Mouse (Mus musculus): ENCODE measurements around the gene Rpl11. TPM values are rescaled to one million over a fixed set of nuclear protein-coding genes. Genes with fewer than 3 reads are reported as not detected.

Gene Rpl11
- 953 TPM in 2 replicates for polyA plus RNA-seq (2012; rRNA removed)

DNA sequence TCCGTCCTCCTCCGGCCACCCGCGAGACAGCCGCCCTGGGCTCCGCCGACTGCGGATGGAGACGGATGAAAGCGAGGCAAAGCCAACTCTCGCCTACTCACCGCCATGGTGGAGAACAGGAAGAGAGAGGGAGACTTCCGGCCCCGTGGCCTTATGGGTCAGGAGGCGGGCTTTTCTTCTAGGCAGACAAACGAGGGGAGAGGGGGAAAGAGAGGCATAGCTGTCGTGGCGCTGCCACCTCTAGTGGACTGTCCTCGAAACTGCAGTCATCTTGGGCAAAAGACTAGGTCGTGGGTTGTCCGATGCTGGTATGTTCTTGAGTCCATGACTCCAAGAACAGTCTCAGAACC is at the start of gene Rpl11:
Gene Rpl11, minus strand, starts transcription at position 182 of the 350 bp plus-strand sequence.

GRCm38 (mm10) chr4:136021549-136022047 is 31.6 kb downstream of the Rpl11 start, which contains the start of gene Eloa:
Gene Eloa, minus strand, starts transcription at chr4:136021763.

GRCm38 (mm10) chr4:135986943-135987710 is 66.1 kb downstream of the Rpl11 start, which contains the start of gene Pithd1:
Gene Pithd1, minus strand, starts transcription at chr4:135987264.

Other genes with a start within 250 kb of the Rpl11 start
- gene Srsf10, start 197.7 kb downstream of the Rpl11 start, polyA plus RNA-seq (2012; rRNA removed): 107 and 115 TPM in 2 replicates
- 62.5 and 124 TPM in 2 replicates for gene Pnrc2, start 179.6 kb downstream of the Rpl11 start, polyA plus RNA-seq (2012; rRNA removed)
- gene Cnr2, start 158.0 kb downstream of the Rpl11 start, polyA plus RNA-seq (2012; rRNA removed): 0.04 and 0.08 TPM in 2 replicates
- gene Fuca1, start 132.7 kb downstream of the Rpl11 start, polyA plus RNA-seq (2012; rRNA removed): 44.9 and 46.3 TPM in 2 replicates
- 52.7 and 58.3 TPM in 2 replicates for gene Hmgcl, start 107.0 kb downstream of the Rpl11 start, polyA plus RNA-seq (2012; rRNA removed)
- gene Gale, start 89.7 kb downstream of the Rpl11 start, polyA plus RNA-seq (2012; rRNA removed): 52.2 and 53.0 TPM in 2 replicates
- 141 and 147 TPM in 2 replicates for gene Lypla2, start 80.8 kb downstream of the Rpl11 start, polyA plus RNA-seq (2012; rRNA removed)
- 65.7 and 68.3 TPM in 2 replicates for gene Pithd1, start 66.2 kb downstream of the Rpl11 start, polyA plus RNA-seq (2012; rRNA removed)
- gene Eloa, start 31.7 kb downstream of the Rpl11 start, polyA plus RNA-seq (2012; rRNA removed): 18.9 TPM in 2 replicates
- 86.4 and 119 TPM in 2 replicates for gene Id3, start 90.1 kb upstream of the Rpl11 start, polyA plus RNA-seq (2012; rRNA removed)
- 1.2 and 1.7 TPM in 2 replicates for gene E2f2, start 119.0 kb upstream of the Rpl11 start, polyA plus RNA-seq (2012; rRNA removed)
- gene Asap3, start 152.9 kb upstream of the Rpl11 start, polyA plus RNA-seq (2012; rRNA removed): 4.4 and 5.2 TPM in 2 replicates
- 0.60 and 2.1 TPM in 2 replicates for gene Tcea3, start 194.3 kb upstream of the Rpl11 start, polyA plus RNA-seq (2012; rRNA removed)
- 60.9 and 70.4 TPM in 2 replicates for gene Zfp46, start 231.3 kb upstream of the Rpl11 start, polyA plus RNA-seq (2012; rRNA removed)